Mouse (Mus musculus) v-Abl transformed pro-B cells (cell line): ENCODE data around the gene Srpk2.
"Not testable (repeated sequence)": the region's sequence is repeated elsewhere in the genome, so short reads cannot be mapped to it uniquely, and the experiment has no call there.

ENCODE experiments used
- in situ Hi-C, 2 experiments: fragments of 400-800 bp; cut with MboI; formaldehyde crosslinking; loops; one replicate each; pipeline ENCODE4 v1.15.1; 2025; ENCODE audit not compliant: unreplicated experiment in 2 of 2

Srpk2 gene

DNA sequence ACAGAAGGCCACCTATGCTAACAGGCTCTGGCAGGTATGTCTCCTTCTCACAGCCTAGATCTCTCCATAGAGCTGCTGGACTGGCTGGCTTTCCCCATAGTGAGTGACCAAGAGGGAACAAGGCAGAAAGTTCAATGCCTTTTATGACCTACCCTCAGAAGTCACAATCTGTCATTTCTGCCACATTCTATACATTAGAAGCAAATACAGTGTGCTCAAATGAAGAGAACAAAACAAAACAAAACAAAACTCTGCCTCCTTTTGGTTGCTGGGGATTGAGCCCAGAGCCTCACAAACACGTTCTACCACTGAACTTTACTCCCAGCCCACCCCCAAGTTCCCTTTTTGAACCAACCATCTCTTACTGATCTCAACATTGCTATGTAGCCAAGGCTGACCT lies at the start of gene Srpk2:
Gene Srpk2 (minus strand): TSS at position 101 of the 400 bp plus-strand sequence.
- in situ Hi-C loops, result no loop called here

DNA sequence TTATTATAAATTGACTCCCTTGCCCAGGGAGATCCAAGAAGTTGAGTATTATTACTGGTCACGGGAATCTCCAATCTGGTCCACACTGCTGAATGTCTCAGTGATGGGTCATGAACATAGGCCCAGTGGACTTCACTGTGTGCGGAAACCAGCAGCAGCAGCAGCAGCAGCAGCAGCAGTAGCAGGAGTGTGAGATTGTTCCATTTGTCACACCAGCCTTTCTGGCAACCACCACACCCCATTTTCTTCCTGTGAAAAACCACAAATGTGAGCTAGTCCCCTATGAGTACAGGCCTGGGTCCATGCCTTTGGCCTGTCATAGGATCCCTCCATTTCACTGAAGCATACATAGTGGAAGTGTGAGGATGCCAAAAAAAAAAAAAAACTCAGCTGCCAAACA lies 37.5 kb upstream of the Srpk2 start:
- in situ Hi-C loops, result no loop called here

- in situ Hi-C loops, result loop anchor here in 1 of 2 experiments (5.0 kb wide), 1 partner anchor 33 kb away; no protein-coding TSS in a partner anchor
These were observed 34.5 kb upstream of the Srpk2 start for GRCm38 (mm10) chr5:23718881-23719328.

DNA sequence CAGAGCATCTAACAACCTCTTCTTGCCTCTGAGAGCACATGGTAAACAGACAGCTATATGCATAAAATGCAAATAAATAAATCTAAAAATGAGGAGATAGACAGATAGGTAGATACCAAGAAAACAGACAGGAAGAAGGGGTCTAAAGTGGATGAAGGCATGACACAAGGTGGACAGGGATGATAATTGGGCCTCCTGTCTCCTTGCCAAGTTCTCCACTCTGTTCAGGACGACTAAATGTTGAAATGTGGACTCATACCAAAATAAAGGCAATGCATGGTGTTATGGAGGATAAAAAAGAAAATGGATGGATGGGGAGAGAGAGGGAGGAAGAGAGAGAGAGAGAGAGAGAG lies 33.7 kb upstream of the Srpk2 start:
- in situ Hi-C loops, result loop anchor here in 1 of 2 experiments (5.0 kb wide), 1 partner anchor 34 kb away; no protein-coding TSS in a partner anchor

DNA sequence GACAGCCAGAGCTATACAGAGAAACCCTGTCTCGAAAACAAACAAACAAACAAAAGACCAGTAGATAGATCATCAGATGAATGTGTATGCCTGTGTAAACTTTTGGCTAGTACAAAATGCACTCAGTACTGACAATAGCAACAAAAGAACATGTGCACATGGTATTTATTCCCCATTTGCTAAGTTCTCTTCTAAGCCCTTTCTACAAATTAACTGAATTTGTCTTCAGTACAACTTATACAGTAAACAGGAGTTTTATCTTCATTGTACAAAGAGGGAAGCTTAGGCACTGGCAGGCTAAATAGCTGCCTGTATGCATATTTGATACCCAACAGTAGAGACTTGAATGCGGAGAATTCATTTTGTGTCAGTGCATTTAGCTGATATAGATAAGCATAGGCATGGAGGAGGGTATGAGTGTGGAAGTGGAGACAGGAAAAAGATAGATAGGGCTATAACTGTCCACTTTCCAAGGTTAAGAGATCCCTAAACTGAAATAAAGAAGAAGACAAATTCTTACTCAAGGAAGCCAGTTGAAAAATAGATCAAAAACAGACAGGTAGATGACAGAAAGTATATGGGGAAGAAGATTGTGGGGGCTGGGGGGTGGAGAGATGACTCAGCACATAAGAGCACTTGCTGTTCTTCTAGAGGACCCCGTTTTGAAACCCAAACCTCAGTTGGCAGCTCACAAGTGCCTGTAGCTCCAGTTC lies 33.2 kb upstream of the Srpk2 start:
- in situ Hi-C loops, result loop anchor here in 1 of 2 experiments (5.0 kb wide), 1 partner anchor 35 kb away; no protein-coding TSS in a partner anchor

DNA sequence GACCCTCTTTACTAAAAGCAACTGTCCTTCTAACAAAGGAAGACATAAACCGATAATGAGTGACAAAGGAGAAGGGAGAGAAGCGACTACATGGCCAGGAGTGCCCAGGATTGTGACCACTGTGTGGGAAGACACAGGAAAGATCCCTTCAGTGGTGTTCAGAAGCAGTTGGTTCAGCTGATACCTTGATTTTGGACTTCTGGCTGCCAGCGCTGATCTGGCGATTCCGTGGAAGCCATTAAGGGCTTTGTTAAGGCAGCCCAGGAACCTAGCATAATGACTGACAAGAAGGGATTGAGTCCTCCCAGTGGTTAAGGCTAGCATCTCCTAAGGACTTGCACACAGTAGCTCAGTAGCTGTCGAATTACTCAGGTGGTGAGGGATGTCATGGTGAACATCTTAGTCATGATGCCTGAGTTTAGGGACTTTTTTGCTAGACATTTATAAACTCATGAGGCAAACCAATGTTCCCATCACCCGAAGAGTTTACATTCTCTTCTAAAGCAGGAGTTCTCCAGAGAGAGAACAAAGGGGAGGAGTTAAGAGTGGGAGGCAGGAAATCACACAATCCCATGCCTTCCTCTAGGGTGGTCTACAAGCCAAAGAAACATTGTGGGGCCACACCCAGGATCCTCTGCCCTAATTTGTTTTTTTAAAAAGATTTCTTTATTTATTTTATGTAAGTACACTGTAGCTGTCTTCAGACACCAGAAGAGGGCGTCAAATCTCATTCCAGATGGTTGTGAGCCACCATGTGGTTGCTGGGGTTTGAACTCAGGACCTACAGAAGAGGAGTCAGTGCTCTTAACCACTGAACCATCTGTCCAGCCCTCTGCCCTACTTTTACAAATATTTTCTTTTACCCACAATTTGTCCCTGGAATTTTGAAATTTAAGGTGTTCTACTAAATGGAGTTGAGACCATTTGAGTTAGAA lies 29.3 kb upstream of the Srpk2 start:
- in situ Hi-C loops, result loop anchor here in 1 of 2 experiments (5.0 kb wide), 1 partner anchor 139 kb away; no protein-coding TSS in a partner anchor

- in situ Hi-C loops, result loop anchor here in 1 of 2 experiments (5.0 kb wide), 1 partner anchor 140 kb away; no protein-coding TSS in a partner anchor
These were observed 27.9 kb upstream of the Srpk2 start for GRCm38 (mm10) chr5:23712130-23713001.

DNA sequence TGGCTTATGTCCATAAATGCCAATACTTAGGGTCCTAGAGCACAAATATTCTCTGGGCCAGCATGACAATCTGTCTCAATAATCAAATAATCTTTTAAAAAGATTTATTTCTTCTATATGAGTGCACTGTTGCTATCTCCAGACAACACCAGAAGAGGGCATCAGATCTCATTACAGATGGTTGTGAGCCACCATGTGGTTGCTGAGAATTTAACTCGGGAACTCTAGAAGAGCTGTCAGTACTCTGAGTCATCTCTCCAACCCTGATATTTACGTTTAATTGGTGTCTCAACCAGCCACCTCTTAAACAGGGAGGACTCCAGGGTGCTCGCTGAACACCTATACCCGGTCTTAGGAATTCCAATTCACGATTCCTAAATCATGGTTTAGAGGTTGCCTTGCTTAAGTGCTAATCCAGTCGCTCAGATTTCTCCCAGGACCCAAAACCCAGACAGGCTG lies 27.3 kb upstream of the Srpk2 start:
- in situ Hi-C loops, result loop anchor here in 1 of 2 experiments (5.0 kb wide), 1 partner anchor 141 kb away; no protein-coding TSS in a partner anchor

GRCm38 (mm10) chr5:23711244-23711643 lies 26.8 kb upstream of the Srpk2 start:
- in situ Hi-C loops, result loop anchor here in 1 of 2 experiments (5.0 kb wide), 1 partner anchor 141 kb away; no protein-coding TSS in a partner anchor

DNA sequence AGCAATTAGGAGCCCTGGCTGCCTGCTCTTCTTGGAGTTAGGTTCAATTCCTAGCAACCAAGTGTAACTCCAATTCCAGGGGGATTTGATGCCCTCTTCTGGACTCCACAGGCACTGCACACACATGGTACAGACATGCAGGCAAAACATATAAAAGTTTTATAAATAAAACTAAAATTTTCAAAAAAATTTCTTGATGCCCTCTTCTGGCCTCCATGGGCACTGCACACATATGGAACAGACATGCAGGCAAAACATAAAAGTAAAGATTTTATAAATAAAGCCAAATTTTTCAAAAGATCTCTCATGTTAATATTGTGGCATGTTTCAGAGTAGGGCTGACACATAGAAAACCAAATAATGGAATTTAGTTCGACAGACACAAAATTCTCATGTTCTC lies 25.2 kb upstream of the Srpk2 start:
- in situ Hi-C loops, result loop anchor here in 1 of 2 experiments (5.0 kb wide), 1 partner anchor 143 kb away; no protein-coding TSS in a partner anchor

DNA sequence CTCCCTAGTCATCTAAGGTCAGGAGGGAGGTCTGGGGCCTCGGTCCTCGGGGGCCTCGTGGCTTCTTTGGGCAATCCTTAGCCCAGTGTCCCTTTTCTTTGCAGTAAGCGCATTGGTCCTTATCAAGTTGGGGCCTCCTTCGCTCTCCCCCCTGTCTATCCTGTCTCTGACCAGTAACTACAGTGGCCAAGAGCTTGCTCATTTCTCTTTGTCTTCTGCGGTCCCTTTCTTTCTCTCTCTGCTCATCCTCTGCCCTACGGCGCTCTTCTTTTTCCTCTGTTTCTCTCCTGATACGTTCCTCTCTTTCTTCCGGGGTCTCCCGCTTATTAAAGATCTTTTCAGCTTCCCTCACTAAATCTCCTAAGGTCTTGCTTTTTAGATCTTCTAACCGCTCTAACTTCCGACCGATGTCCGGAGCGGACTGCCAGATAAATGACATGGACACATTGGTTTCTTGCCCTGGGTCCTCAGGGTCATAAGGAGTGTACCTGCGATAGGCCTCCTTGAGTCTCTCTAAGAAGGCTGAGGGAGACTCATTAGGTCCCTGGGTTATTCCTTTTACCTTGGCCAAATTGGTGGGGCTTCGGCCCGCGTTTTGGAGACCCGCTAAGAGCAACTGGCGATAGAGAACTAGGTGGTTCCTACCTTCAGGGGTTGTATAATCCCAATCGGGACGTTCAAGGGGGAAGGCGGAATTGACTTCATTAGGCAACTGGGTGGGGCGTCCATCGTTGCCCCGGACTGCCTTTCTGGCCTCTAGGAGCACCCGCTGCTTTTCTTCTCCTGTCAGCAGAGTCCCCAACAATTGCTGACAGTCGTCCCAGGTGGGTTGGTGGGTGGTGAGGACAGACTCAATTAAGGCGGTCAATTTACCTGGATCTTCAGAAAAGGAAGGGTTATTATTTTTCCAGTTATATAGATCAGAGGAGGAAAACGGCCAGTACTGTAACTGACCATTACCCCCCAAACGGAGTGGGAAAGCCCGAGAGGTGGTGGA lies 22.5 kb upstream of the Srpk2 start:
- in situ Hi-C loops, result not testable (repeated sequence)

DNA sequence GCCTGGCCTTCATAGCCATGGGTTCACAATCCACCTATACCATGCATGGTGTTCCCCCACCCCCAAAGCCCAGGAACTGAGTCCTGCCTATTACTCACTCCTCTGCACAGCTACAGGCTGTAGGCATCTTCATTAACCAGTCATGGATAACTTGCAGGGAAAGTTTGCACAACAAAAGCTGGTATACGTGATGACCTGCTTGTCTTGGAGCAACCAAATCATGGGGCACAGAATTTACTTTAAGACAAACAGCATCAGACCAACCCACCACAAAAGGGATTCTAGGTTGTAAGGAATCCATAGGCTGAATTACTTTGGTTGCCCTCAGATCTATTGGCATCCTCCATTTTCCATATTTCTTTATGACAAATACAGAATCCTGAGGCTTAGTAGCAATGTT lies 13.0 kb upstream of the Srpk2 start:
- in situ Hi-C loops, result no loop called here

GRCm38 (mm10) chr5:23683431-23683830 lies 986 bp downstream of the Srpk2 start:
- in situ Hi-C loops, result no loop called here

GRCm38 (mm10) chr5:23679006-23679405 lies 5.4 kb downstream of the Srpk2 start:
- in situ Hi-C loops, result loop anchor here in 1 of 2 experiments (10.0 kb wide), 1 partner anchor 76 kb away; no protein-coding TSS in a partner anchor

DNA sequence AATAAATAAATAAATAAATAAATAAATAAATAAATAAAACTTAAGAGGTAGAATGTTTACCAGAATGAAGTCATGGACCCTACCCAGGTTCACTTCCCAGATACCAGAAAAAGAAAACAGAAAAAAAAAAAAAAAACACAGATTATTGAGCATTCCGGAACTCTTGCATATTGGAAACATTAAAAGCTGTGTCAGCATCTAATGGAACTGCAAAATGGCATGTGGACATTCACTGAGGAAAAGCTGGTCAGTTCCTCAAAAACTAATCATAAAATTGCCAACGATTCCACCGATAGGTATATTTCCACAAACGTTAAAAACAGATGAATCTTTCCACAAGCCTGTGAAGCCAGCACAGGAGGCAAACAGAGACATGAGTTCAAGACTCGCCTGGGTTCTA lies 6.5 kb downstream of the Srpk2 start:
- in situ Hi-C loops, result loop anchor here in 1 of 2 experiments (10.0 kb wide), 1 partner anchor 77 kb away; no protein-coding TSS in a partner anchor

DNA sequence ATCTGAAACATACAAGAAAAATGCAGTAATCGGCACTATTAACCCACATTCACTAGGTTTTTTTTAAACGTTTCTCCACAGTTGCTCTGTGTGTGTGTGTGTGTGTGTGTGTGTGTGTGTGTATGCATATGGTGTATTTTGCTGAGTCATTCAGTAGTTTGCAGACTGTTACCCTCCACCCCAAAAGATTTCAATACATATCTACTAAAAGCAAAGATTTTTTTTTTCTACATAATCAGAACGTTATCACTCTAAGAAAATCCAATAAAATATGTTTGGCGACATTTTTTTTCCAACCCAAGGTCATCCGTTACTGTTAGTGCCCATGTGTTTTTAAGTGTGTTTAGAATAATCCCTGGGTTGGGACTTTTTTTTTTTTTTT lies 7.4 kb downstream of the Srpk2 start:
- in situ Hi-C loops, result loop anchor here in 1 of 2 experiments (10.0 kb wide), 1 partner anchor 78 kb away; no protein-coding TSS in a partner anchor

DNA sequence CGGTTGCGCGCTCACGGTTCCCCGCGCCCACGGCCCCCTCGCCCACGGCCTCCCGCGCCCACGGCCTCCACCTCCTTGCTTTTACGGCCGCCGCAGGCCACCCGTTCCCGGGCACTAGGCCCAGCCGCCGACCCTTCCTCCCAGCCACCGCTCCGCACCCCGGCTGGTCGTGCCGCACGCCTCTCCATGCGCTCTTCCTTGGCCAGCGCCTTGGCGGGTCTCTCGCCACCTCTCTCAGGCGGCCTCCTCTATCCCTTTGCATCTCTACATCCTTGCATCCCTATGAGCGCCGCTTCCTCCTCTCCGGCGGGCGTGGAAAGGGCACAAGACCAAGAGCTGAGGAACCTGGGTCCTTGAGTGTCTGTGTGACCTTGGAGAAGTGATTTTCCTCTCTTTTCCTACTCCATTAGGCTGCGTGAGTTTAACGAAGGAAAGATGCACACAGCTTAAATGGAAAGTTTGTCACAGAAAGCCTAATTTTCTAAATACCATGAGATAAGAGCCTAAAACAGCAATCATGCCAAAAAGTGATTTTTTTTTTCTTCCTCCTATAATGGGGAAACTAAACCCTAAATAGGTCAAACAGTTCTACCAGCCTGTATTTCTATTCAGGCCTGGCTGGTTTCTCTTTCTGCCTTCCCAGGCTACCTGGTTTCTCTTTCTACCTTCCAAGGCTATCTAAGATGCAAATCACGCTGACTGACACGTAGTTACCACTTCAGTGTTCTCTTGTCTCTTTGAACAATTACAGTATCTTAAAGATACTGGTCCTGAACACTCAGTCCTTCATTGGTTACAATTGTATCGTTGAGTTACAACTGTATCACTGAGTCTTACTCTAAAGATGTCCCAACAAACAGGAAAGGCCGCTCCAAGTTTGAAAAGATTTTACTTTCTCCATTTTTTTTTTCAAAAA lies 8.0 kb downstream of the Srpk2 start:
- in situ Hi-C loops, result loop anchor here in 1 of 2 experiments (10.0 kb wide), 1 partner anchor 78 kb away; no protein-coding TSS in a partner anchor
